Mouse (Mus musculus) kidney, adult 2 months (tissue): Measurements from ENCODE around the gene Rnf150. TPM values are rescaled to one million over a fixed set of nuclear protein-coding genes. Genes with fewer than 3 reads are reported as not detected.

ENCODE experiments used
- DNase-seq: peaks from one replicate; pipeline ENCODE4 v3.0.0; 2021
- H3K27ac ChIP-seq: fragments of 200-500 bp; 2 replicates; pipeline ENCODE4 v1.5.1; 2012; ENCODE audit warnings: low read depth, low read length, control low read depth, inconsistent platforms; ENCODE audit not compliant: insufficient read depth
- H3K27me3 ChIP-seq: fragments of 200-500 bp; replicated peaks from 2 replicates; pipeline ENCODE4 v1.6.1; 2012; ENCODE audit warnings: mild to moderate bottlenecking, moderate library complexity, low read length, inconsistent platforms; ENCODE audit not compliant: control insufficient read depth, insufficient read depth
- H3K36me3 ChIP-seq: fragments of 200-500 bp; 2 replicates; pipeline ENCODE4 v1.6.1; 2012; ENCODE audit warnings: mild to moderate bottlenecking, moderate library complexity, low read length, inconsistent platforms; ENCODE audit not compliant: control insufficient read depth, insufficient read depth
- H3K4me1 ChIP-seq: fragments of 200-500 bp; 2 replicates; pipeline ENCODE4 v1.6.1; 2011; ENCODE audit warnings: low read length; ENCODE audit not compliant: control insufficient read depth, insufficient read depth
- H3K4me3 ChIP-seq: fragments of 200-500 bp; 2 replicates; pipeline ENCODE4 v1.5.1; 2011; ENCODE audit warnings: mild to moderate bottlenecking, low read depth, low read length, control low read depth; ENCODE audit not compliant: insufficient read depth
- CTCF ChIP-seq: fragments of 200-500 bp; conservative IDR thresholded peaks from 2 replicates; pipeline ENCODE4 v1.5.1; 2011; ENCODE audit warnings: low read depth, mild to moderate bottlenecking, control low read depth, low read length, moderate library complexity, mixed read lengths; ENCODE audit not compliant: insufficient read depth, insufficient read length
- POLR2A ChIP-seq: fragments of 200-500 bp; IDR thresholded peaks from one replicate; pipeline ENCODE4 v1.6.1; 2011; ENCODE audit warnings: low read depth, low read length, control low read depth
- WGBS: fragments of 180-500 bp; shearing (Covaris S2); methylation state at CpG from one replicate; pipeline ENCODE4 v1.1.7; 2018; 5-methylcytosine and 5-hydroxymethylcytosine counted together
- polyA plus RNA-seq: library from polyadenylated mRNA; depleted of rRNA; stranded (reverse); fragments of >200 nt; gene quantifications from 2 replicates; pipeline ENCODE4 v1.2.3, GENCODE M21; 2012; rRNA removed

Gene Rnf150
- polyA plus RNA-seq, result 1.4 and 1.6 TPM in 2 replicates

GRCm38 (mm10) chr8:82863041-82863744 lies at the start of gene Rnf150:
Rnf150 (plus strand) TSS chr8:82863356.
- H3K4me1 ChIP-seq, result no peaks in the 10 kb centered on the region; the same call in 1 of the 2 replicates
- no peak within 1 kb of the TSS for H3K27ac ChIP-seq
- under 1% methylated on average over 39 of the region's 39 CpGs for WGBS
- no peaks in the 10 kb centered on the region for H3K27me3 ChIP-seq
- H3K36me3 ChIP-seq, result no peaks in the 10 kb centered on the region
- peak; percentile 76 for TF ChIP-seq CTCF
- TF ChIP-seq POLR2A, result no peak
- H3K4me3 ChIP-seq, result peak within 1 kb of the TSS; percentile 60
- DNase-seq, result peak; percentile 75

- 38% methylated on average over 11 of the region's 11 CpGs for WGBS
Observed at GRCm38 (mm10) chr8:82826135-82827046, 36.8 kb upstream of the Rnf150 start.

GRCm38 (mm10) chr8:82840415-82840814 lies 22.7 kb upstream of the Rnf150 start:
- TF ChIP-seq POLR2A (no peak), CTCF (no peak)
- WGBS, result 73% methylated on average over 3 of the region's 3 CpGs
- H3K27ac ChIP-seq, result no peak overlapping the region

More at GRCm38 (mm10) chr8:82826135-82827046, 36.8 kb upstream of the Rnf150 start:
- no peak overlapping the region for H3K4me3 ChIP-seq
- H3K36me3 ChIP-seq, result no peaks in the 10 kb centered on the region
- no peaks in the 10 kb centered on the region for H3K27me3 ChIP-seq
- no peaks in the 10 kb centered on the region for H3K4me1 ChIP-seq
- DNase-seq, result no peak
- TF ChIP-seq CTCF (no peak), POLR2A (no peak)
- no peak overlapping the region for H3K27ac ChIP-seq

GRCm38 (mm10) chr8:82840963-82841362 lies 22.2 kb upstream of the Rnf150 start:
- 26% methylated on average over 1 of the region's 1 CpGs for WGBS
- no peaks in the 10 kb centered on the region for H3K4me1 ChIP-seq

More at GRCm38 (mm10) chr8:82840415-82840814, 22.7 kb upstream of the Rnf150 start:
- Histone ChIP-seq H3K27me3 (no peaks in the 10 kb centered on the region), H3K36me3 (no peaks in the 10 kb centered on the region), H3K4me1 (no peaks in the 10 kb centered on the region), H3K4me3 (no peak overlapping the region)
- no peak for DNase-seq

GRCm38 (mm10) chr8:82841520-82842142 lies 21.5 kb upstream of the Rnf150 start:
- no peaks in the 10 kb centered on the region for H3K4me1 ChIP-seq
- 47% methylated on average over 6 of the region's 6 CpGs for WGBS
- H3K27ac ChIP-seq, result no peak overlapping the region
- TF ChIP-seq CTCF, result no peak
- no peak for TF ChIP-seq POLR2A
- DNase-seq, result peak; percentile 41
- no peaks in the 10 kb centered on the region for H3K36me3 ChIP-seq
- no peak overlapping the region for H3K4me3 ChIP-seq
- no peaks in the 10 kb centered on the region for H3K27me3 ChIP-seq

More at GRCm38 (mm10) chr8:82840963-82841362, 22.2 kb upstream of the Rnf150 start:
- TF ChIP-seq CTCF (no peak), POLR2A (no peak)
- no peak for DNase-seq
- no peak overlapping the region for H3K4me3 ChIP-seq
- no peak overlapping the region for H3K27ac ChIP-seq
- H3K36me3 ChIP-seq, result no peaks in the 10 kb centered on the region
- no peaks in the 10 kb centered on the region for H3K27me3 ChIP-seq

- H3K4me3 ChIP-seq, result no peak overlapping the region
- no peaks in the 10 kb centered on the region for H3K4me1 ChIP-seq
- H3K36me3 ChIP-seq, result no peaks in the 10 kb centered on the region
- no peak for TF ChIP-seq CTCF
- no peak for TF ChIP-seq POLR2A
- 10% methylated on average over 1 of the region's 1 CpGs for WGBS
- H3K27me3 ChIP-seq, result no peaks in the 10 kb centered on the region
- DNase-seq, result no peak
- H3K27ac ChIP-seq, result no peak overlapping the region
Observed at GRCm38 (mm10) chr8:82843697-82844096, 19.5 kb upstream of the Rnf150 start.
